ENCODE assay signal across 8 mouse cellular contexts in the genomic region with DNA sequence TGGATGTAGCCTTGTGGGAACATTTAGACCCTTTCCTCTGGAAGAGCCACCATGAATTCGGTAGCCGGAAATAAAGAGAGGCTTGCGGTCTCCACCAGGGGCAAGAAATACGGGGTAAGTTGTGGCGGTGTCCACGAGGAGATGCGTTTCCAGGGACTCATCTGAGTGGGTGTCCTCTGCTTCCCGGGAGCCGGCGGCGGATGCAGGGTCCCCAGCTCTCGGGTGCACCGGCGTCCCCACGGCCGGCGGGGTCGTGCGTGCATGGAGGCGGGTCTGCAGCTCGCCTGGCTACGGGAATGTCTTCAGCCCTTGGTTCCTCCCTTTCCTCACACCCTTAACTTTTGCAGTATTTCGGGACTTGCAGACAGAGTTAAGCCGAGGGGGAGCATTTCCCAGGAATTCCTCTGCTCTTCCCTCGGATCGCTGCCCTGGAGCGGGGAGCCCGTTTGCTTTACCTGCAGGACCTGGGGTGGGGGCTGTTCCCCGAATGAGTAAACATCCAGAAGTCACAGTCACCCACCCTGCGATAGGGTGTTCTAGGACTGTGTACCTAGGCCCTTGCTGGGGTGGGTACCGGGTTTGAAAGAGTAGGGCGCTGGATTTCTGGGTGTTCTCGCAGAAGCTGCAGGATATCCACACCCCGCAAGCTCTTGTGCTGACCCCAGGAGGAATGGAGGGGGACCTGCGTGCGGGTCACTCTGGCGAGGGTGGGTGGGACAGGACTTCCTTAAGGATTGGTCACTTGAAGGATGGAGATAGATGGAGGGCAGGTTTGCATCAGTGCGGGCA. TPM values are rescaled to one million over a fixed set of nuclear protein-coding genes. Genes with fewer than 3 reads are reported as not detected.
A peak's percentile ranks its signal among the peaks of the same experiment; 100 is the strongest.
DNase-seq lines count a peak whose midpoint lies in the region; ATAC-seq and TF ChIP-seq lines count a peak whose summit lies in the region.

No protein-coding gene starts in this region.

- H3K9me3 ChIP-seq in forebrain, embryonic 14.5 days (replicated peaks; ENCODE audit: control insufficient read depth, low read length) = no peaks in the 10 kb centered on the region
- no peaks in the 10 kb centered on the region for H3K9me3 ChIP-seq in kidney, embryonic 15.5 days (replicated peaks)
- no peaks in the 10 kb centered on the region for H3K9me3 ChIP-seq in liver, embryonic 15.5 days (replicated peaks)

- no peaks in the 10 kb centered on the region for H3K36me3 ChIP-seq in liver, adult 2 months (ENCODE audit: control insufficient read depth, insufficient read depth, low read length)
- H3K36me3 ChIP-seq in forebrain, embryonic 14.5 days (ENCODE audit: control insufficient read depth, insufficient read depth, low read length) = no peaks in the 10 kb centered on the region
- H3K36me3 ChIP-seq in kidney, embryonic 15.5 days = no peaks in the 10 kb centered on the region
- H3K36me3 ChIP-seq in liver, embryonic 15.5 days (replicated peaks) = no peaks in the 10 kb centered on the region

- peak overlapping the region; percentile 100 for H3K4me2 ChIP-seq in forebrain, embryonic 14.5 days (ENCODE audit: low read length)
- peak overlapping the region; percentile 100 for H3K4me2 ChIP-seq in kidney, embryonic 15.5 days
- H3K4me2 ChIP-seq in liver, embryonic 15.5 days = peak overlapping the region; percentile 74

- H3K4me3 ChIP-seq in liver, adult 2 months (ENCODE audit: insufficient read depth, low read depth, low read length) = peak overlapping the region; percentile 35; the same call in 1 of the 2 replicates
- peak overlapping the region; percentile 56 for H3K4me3 ChIP-seq in brown adipose tissue, adult 24 weeks (ENCODE audit: insufficient read depth, low read depth, low read length)
- peak overlapping the region; percentile 63 for H3K4me3 ChIP-seq in forebrain, embryonic 14.5 days (ENCODE audit: low read depth, low read length)
- peak overlapping the region; percentile 79 for H3K4me3 ChIP-seq in kidney, embryonic 15.5 days (replicated peaks)
- peak overlapping the region; percentile 51 for H3K4me3 ChIP-seq in liver, embryonic 15.5 days (replicated peaks)

- H3K27ac ChIP-seq in liver, adult 2 months (replicated peaks; ENCODE audit: insufficient read depth, low read depth, low read length) = no peak overlapping the region
- no peak overlapping the region for H3K27ac ChIP-seq in brown adipose tissue, adult 24 weeks (replicated peaks; ENCODE audit: low read depth, low read length)
- no peak overlapping the region for H3K27ac ChIP-seq in forebrain, embryonic 14.5 days (ENCODE audit: low read depth, low read length)
- H3K27ac ChIP-seq in kidney, embryonic 15.5 days = peak overlapping the region; percentile 90
- H3K27ac ChIP-seq in liver, embryonic 15.5 days (replicated peaks) = no peak overlapping the region

- no peak for TF ChIP-seq POLR2A in liver, adult 2 months (IDR thresholded peaks at IDR 0.05; ENCODE audit: extremely low read depth, insufficient read depth, low read length)

- H3K9ac ChIP-seq in liver, adult 2 months (ENCODE audit: low read depth, low read length) = no peak overlapping the region
- H3K9ac ChIP-seq in forebrain, embryonic 14.5 days (ENCODE audit: low read length) = peak overlapping the region; percentile 71
- H3K9ac ChIP-seq in kidney, embryonic 15.5 days = peak overlapping the region; percentile 65
- H3K9ac ChIP-seq in liver, embryonic 15.5 days = no peak overlapping the region

- peaks cover 5% of the 10 kb centered on the region; the same call in 1 of the 2 replicates for H3K4me1 ChIP-seq in liver, adult 2 months (ENCODE audit: control insufficient read depth, insufficient read depth, low read length)
- H3K4me1 ChIP-seq in brown adipose tissue, adult 24 weeks (ENCODE audit: control insufficient read depth, insufficient read depth, insufficient read length, low read length) = peaks cover 11% of the 10 kb centered on the region; the same call in 1 of the 2 replicates
- peaks cover 11% of the 10 kb centered on the region for H3K4me1 ChIP-seq in forebrain, embryonic 14.5 days (ENCODE audit: control insufficient read depth, insufficient read depth, low read length)
- H3K4me1 ChIP-seq in kidney, embryonic 15.5 days = peaks cover 50% of the 10 kb centered on the region
- peaks cover 36% of the 10 kb centered on the region for H3K4me1 ChIP-seq in liver, embryonic 15.5 days (replicated peaks)

- peak; percentile 4; the same call in 1 of the 2 replicates for ATAC-seq in forebrain, embryonic 14.5 days
- peak; percentile 7 for ATAC-seq in kidney, embryonic 15.5 days (replicated peaks; ENCODE audit: low FRiP score)
- ATAC-seq in liver, embryonic 15.5 days (ENCODE audit: insufficient read depth) = no peak

- peaks cover 20% of the 10 kb centered on the region for H3K27me3 ChIP-seq in liver, adult 2 months (ENCODE audit: control insufficient read depth, insufficient read depth, low read length)
- H3K27me3 ChIP-seq in forebrain, embryonic 14.5 days (replicated peaks; ENCODE audit: control insufficient read depth, insufficient read depth, low read length) = 0 out of 2 replicates have a peak, but pooled peaks cover 5% of the 10 kb centered on the region
- H3K27me3 ChIP-seq in kidney, embryonic 15.5 days = peaks cover 36% of the 10 kb centered on the region
- peaks cover 85% of the 10 kb centered on the region for H3K27me3 ChIP-seq in liver, embryonic 15.5 days

- WGBS in liver, adult 2 months = 2% methylated on average over 38 of the region's 38 CpGs
- under 1% methylated on average over 38 of the region's 38 CpGs for WGBS in forebrain, embryonic 14.5 days
- under 1% methylated on average over 38 of the region's 38 CpGs for WGBS in kidney, embryonic 15.5 days
- WGBS in liver, embryonic 15.5 days (ENCODE audit: insufficient replicate concordance) = 2% methylated on average over 38 of the region's 38 CpGs

- H3K79me2 ChIP-seq in liver, adult 2 months (ENCODE audit: control insufficient read depth, insufficient read depth, low read length) = no peaks in the 10 kb centered on the region

- DNase-seq in liver, adult 2 months (ENCODE audit: extremely low read depth, low read depth, low spot score) = no peak
- DNase-seq in liver = no peak
- DNase-seq in forebrain, embryonic 14.5 days (ENCODE audit: low spot score) = peak; percentile 38
- peak; percentile 43 to 47 for DNase-seq in right cerebral cortex, postnatal 10 days (ENCODE audit: low spot score in 2 of 2)
- no peak for DNase-seq in c-Kit-positive CD71-positive TER-119-positive erythroid progenitor cells, embryonic 14.5 days (ENCODE audit: low spot score)

- TF ChIP-seq CTCF in liver, adult 2 months (IDR thresholded peaks at IDR 0.05; ENCODE audit: low read depth, low read length) = no peak

RNA-seq across cellular contexts. Expression of a gene that starts 0.8 kb away (rescaled TPM):
- total RNA-seq in liver, adult 2 months (2014; rRNA removed) = 0.27 and 0.28 TPM in 2 replicates
- polyA plus RNA-seq in liver, adult 2 months (2012; rRNA removed) = 0.10 and 0.15 TPM in 2 replicates
- polyA plus RNA-seq in brown adipose tissue, adult 24 weeks (2012; ENCODE audit: insufficient read depth, insufficient read length, missing spikeins) = not detected in 2 replicates
- 2.7 and 3.8 TPM in 2 replicates for polyA plus RNA-seq in forebrain, embryonic 14.5 days (2014; fragmentation: Nextera tagmentation; extraction: Ambion mirVana)
- 13.2 and 13.4 TPM in 2 replicates for polyA plus RNA-seq in kidney, embryonic 15.5 days (2015; fragmentation: Nextera tagmentation; extraction: Ambion mirVana)
- 0.06 and 0.09 TPM in 2 replicates for polyA plus RNA-seq in liver, embryonic 15.5 days (2015; fragmentation: Nextera tagmentation; extraction: Ambion mirVana)

Comparison
In these comparisons a context has a peak if more than half of its experiments do, and no peak if none do; other contexts are left out.
1. DNase-seq: peak in forebrain, embryonic 14.5 days (single experiment) and right cerebral cortex, postnatal 10 days (2 of 2); none in liver, adult 2 months (single experiment), liver (single experiment) and c-Kit-positive CD71-positive TER-119-positive erythroid progenitor cells, embryonic 14.5 days (single experiment).
2. H3K9ac ChIP-seq: peak in forebrain, embryonic 14.5 days (single experiment) and kidney, embryonic 15.5 days (single experiment); none in liver, adult 2 months (single experiment) and liver, embryonic 15.5 days (single experiment).
3. Peak in every context shown above with its lines, with median percentiles within 50 percentile points of each other: H3K4me3 ChIP-seq and H3K4me2 ChIP-seq.